Mouse (Mus musculus) liver, postnatal 0 days (tissue): Measurements from ENCODE around the gene Dnajc3.

Experiments used
- CTCF ChIP-seq: sonication (generic); IDR thresholded peaks from 2 replicates; pipeline ENCODE4 v1.5.1; 2016; ENCODE audit warnings: antibody characterized with exemption, low read depth
- EP300 ChIP-seq: IDR thresholded peaks from 2 replicates; pipeline ENCODE4 v1.6.1; 2016; ENCODE audit warnings: antibody characterized with exemption, low read depth, mild to moderate bottlenecking

GRCm38 (mm10) chr14:118903397-118903796, 34.4 kb upstream of the Dnajc3 start:
- TF ChIP-seq CTCF = no peak
- TF ChIP-seq EP300 = no peak
